Mouse (Mus musculus) layer of hippocampus, adult 2 months (tissue): ENCODE results near the gene Olfr187. TPM values are rescaled to one million over a fixed set of nuclear protein-coding genes. Genes with fewer than 3 reads are reported as not detected.
"Not testable (repeated sequence)": the region's sequence is repeated elsewhere in the genome, so short reads cannot be mapped to it uniquely, and the experiment has no call there.

Source experiments
- DNase-seq, 2 experiments: peaks; one replicate each; pipeline ENCODE4 v3.0.0; 2022; ENCODE audit warnings: low spot score in 2 of 2
- H3K27ac ChIP-seq: fragments of 200-600 bp; 2 replicates; pipeline ENCODE4 v1.8.1; 2022
- H3K4me3 ChIP-seq: fragments of 200-600 bp; 2 replicates; pipeline ENCODE4 v1.8.1; 2022; ENCODE audit warnings: mild to moderate bottlenecking
- CTCF ChIP-seq: fragments of 200-600 bp; conservative IDR thresholded peaks from 2 replicates; pipeline ENCODE4 v1.8.1; 2022; ENCODE audit warnings: antibody characterized with exemption, mild to moderate bottlenecking, moderate library complexity
- long read RNA-seq, 2 experiments: library from polyadenylated mRNA; stranded (forward); transcript quantifications; one replicate each; pipeline ENCODE4 v2.0.0; 2021; ENCODE audit warnings: borderline mapping rate in 2 of 2
- total RNA-seq, 2 experiments: library from RNA; stranded (reverse); gene quantifications; 2 replicates each; pipeline ENCODE4 v1.2.3; 2021

Olfr187 gene
- not detected for total RNA-seq
- long read RNA-seq, experiment 1 = 0 reads
- long read RNA-seq, experiment 2 = 0 reads

DNA sequence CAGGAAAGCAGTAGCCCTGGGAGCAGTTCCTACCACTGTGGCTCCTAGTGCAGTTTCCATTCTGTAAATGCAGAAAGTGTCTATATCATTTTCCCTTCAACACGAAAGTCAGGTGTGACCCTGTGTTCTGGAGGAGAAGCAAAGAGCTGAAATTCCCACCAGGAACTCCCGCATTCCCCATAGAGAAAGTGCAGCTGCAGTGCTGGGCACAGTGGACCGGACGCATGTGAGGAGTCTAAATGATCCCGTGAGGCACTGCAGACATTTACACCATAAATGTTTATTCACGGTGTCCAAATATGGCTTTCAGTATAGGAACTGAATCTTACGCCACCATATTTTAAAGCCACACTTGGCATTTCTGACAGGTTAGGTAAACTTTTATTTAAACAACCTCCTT, at the start of gene Olfr187:
Gene Olfr187 (minus strand): TSS at position 58 of the 400 bp plus-strand sequence.
- no peak for TF ChIP-seq CTCF
- no peak within 1 kb of the TSS for H3K27ac ChIP-seq
- no peak within 1 kb of the TSS for H3K4me3 ChIP-seq
- DNase-seq = no peak

DNA sequence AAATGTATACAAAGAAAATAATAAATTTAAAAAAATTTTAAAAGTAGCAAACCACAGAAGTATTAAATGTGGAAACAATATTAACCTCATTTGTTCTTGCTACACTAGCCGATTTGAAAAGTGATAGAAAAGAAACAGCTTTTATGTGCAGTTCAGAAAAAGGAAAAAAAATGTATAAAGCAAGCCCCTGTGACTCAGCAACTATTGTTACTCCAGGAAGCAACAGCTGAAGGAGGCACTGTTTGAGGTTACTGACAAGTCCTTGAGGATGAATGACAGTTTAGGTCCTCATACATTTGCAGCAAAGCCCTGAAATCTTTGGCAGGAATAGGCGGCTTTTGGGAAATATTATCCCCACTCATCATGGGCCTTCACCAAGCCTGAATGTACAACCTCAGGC, 41.5 kb upstream of the Olfr187 start:
- not testable (repeated sequence) for H3K27ac ChIP-seq, DNase-seq, H3K4me3 ChIP-seq

GRCm38 (mm10) chr16:59077905-59078304, 38.3 kb upstream of the Olfr187 start, which contains the start of gene Olfr190:
TSS of gene Olfr190 (minus strand) at chr16:59078005.
- TF ChIP-seq CTCF = no peak
- no peak within 1 kb of the TSS for H3K27ac ChIP-seq
- DNase-seq = no peak
- no peak within 1 kb of the TSS for H3K4me3 ChIP-seq

- DNase-seq = no peak
- TF ChIP-seq CTCF = no peak
- no peak overlapping the region for H3K4me3 ChIP-seq
- H3K27ac ChIP-seq = no peak overlapping the region
These were observed 34.0 kb upstream of the Olfr187 start for GRCm38 (mm10) chr16:59073520-59073919.

GRCm38 (mm10) chr16:59071755-59072154, 32.2 kb upstream of the Olfr187 start:
- Histone ChIP-seq H3K4me3 (no peak overlapping the region), H3K27ac (no peak overlapping the region)
- DNase-seq = no peak
- no peak for TF ChIP-seq CTCF

- H3K4me3 ChIP-seq, DNase-seq, H3K27ac ChIP-seq: not testable (repeated sequence)
These were observed 22.8 kb upstream of the Olfr187 start for GRCm38 (mm10) chr16:59062411-59062810.

DNA sequence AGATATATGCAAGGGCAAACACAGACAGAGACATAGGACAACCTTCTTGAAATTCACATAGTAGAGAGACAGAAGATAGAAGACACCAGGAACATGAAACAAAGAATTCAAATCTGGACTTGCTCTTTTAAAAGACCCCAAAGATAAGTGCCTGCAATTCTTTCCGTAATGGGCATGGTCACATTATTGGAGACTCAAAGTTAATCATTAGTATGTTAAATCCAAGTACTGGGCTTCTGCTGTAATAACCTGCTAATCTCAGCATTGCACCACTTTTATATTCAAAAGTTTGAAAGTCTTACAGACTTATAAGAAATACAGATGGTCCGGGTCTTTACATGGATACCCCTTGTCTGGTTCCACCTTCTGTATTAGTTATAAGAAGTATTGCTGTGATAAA, 9.7 kb upstream of the Olfr187 start:
- H3K4me3 ChIP-seq = not testable (repeated sequence)

DNA sequence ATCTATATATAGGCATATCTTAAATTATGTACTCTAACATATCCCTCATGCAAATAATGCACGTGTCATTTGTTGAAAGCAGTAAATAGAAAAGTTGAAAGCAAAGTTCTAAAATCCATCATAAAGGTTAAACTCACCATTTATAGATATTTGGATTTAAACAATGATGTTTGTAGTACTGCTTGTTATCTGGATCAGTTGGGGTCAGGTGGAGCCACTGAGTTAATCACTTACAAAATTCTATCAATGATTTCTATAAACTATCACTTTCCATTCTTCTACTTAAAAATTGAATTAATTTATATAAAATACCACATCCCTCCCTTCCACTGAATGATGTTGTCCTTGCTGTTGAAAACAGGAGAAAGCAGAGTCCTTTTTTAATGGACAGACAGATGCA, 9.3 kb upstream of the Olfr187 start:
- no peak for TF ChIP-seq CTCF
- DNase-seq = no peak
- Histone ChIP-seq H3K27ac (no peak overlapping the region), H3K4me3 (no peak overlapping the region)

More for the DNA sequence above, 9.7 kb upstream of the Olfr187 start:
- not testable (repeated sequence) for H3K27ac ChIP-seq, DNase-seq

- no peak for DNase-seq
- no peak overlapping the region for H3K4me3 ChIP-seq
- no peak overlapping the region for H3K27ac ChIP-seq
- no peak for TF ChIP-seq CTCF
These were observed 8.0 kb upstream of the Olfr187 start for GRCm38 (mm10) chr16:59047579-59047978.

GRCm38 (mm10) chr16:59045835-59046234, 6.3 kb upstream of the Olfr187 start:
- no peak for TF ChIP-seq CTCF
- Histone ChIP-seq H3K27ac (no peak overlapping the region), H3K4me3 (no peak overlapping the region)
- DNase-seq = no peak

DNA sequence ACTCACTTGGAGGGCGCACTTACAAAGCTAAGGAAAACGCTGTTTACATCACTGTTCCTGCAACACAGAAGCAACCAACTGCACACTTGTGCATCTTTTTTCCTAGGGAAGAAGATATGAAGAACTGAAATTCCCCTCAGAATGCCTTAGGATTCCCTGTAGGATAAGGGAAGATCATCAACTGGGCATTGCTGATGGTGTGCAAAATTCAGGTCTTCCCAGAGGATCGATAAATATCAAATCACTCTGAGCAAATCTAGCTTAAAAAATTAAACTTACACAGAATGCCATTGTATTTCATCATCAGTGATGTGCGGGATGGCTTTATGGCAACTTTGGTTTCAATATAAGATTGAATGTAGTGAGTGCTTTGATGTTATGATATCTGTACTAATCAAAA, 9.4 kb downstream of the Olfr187 start, which contains the start of gene Olfr186:
Gene Olfr186 (minus strand): TSS at position 101 of the 400 bp plus-strand sequence.
- TF ChIP-seq CTCF = no peak
- DNase-seq = no peak
- Histone ChIP-seq H3K27ac (no peak within 1 kb of the TSS), H3K4me3 (no peak within 1 kb of the TSS)

DNA sequence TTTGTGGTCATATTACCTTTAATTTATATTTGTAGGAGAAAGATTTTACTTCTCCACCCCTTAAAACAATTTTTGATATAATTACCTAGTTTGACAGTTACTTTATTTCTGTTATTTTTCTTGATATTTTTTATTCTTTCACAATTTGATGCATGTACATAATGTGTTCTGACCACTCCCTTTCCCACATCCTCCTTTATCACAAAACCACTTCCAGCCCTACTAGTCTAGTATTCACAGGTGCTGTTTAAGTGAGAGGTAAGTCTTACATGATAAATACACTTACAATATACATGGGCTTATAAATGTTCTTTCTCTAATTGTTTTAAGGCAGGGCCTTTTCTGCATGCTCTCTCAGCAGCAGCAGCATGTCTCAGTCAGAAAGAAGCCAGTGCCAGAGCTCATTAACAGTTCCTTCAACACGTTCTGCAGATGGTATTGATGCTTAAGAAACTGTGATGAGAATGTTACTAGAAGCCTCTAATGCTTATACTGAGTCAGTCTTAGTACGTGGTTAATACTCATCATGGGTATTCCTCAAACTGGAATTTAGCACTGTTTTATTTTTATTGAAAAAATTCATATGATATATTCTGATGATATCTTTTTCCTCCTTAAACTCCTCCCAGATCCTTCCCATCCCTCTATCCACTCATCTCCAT, 26.1 kb downstream of the Olfr187 start:
- DNase-seq = no peak
- no peak for TF ChIP-seq CTCF
- Histone ChIP-seq H3K4me3 (no peak overlapping the region), H3K27ac (no peak overlapping the region)

DNA sequence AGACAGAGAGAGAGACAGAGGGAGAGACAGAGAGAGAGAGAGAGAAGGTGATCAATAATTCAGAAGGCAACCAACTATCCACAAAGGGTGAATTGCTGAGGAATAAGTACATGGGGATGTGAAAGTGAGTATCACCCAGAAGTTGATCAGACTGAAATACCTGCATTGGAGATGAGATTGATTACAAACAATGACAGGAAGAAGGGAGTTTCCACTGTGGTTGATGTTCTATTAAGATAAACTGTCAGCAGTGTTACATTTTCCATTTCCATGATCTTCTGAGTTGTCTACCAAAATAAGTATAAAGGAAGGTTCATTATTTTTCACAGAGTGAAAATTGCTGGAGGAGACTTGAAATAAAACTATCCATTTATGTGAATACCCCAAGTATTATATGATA, 32.4 kb downstream of the Olfr187 start:
- DNase-seq = no peak

GRCm38 (mm10) chr16:58995057-58995456, 44.5 kb downstream of the Olfr187 start, which contains the start of gene Olfr183:
TSS of gene Olfr183 (plus strand) at chr16:58995357.
- no peak for TF ChIP-seq CTCF
- no peak within 1 kb of the TSS for H3K27ac ChIP-seq
- DNase-seq = no peak
- H3K4me3 ChIP-seq = no peak within 1 kb of the TSS

More for the DNA sequence above, 32.4 kb downstream of the Olfr187 start:
- Histone ChIP-seq H3K4me3 (no peak overlapping the region), H3K27ac (no peak overlapping the region)
- TF ChIP-seq CTCF = no peak

Other genes starting within 250 kb of the Olfr187 start
- not detected for gene Olfr173, start 239.5 kb downstream of the Olfr187 start, total RNA-seq
- gene Olfr175-ps1, start 213.0 kb downstream of the Olfr187 start, total RNA-seq = not detected
- not detected for gene Olfr177, start 165.0 kb downstream of the Olfr187 start, total RNA-seq
- not detected for gene Olfr178, start 147.7 kb downstream of the Olfr187 start, total RNA-seq
- not detected for gene Olfr181, start 111.0 kb downstream of the Olfr187 start, total RNA-seq
- gene Olfr180, start 110.4 kb downstream of the Olfr187 start, total RNA-seq = not detected
- not detected for gene Olfr183, start 44.4 kb downstream of the Olfr187 start, total RNA-seq
- gene Olfr186, start 9.5 kb downstream of the Olfr187 start, total RNA-seq = not detected
- not detected for gene Olfr190, start 38.2 kb upstream of the Olfr187 start, total RNA-seq
- not detected for gene Olfr191, start 50.1 kb upstream of the Olfr187 start, total RNA-seq
- gene Olfr193, start 72.1 kb upstream of the Olfr187 start, total RNA-seq = not detected
- not detected for gene Olfr194, start 81.3 kb upstream of the Olfr187 start, total RNA-seq
- gene Olfr195, start 107.3 kb upstream of the Olfr187 start, total RNA-seq = not detected
- gene Olfr196, start 130.7 kb upstream of the Olfr187 start, total RNA-seq = not detected
- gene Olfr198, start 163.8 kb upstream of the Olfr187 start, total RNA-seq = not detected
- gene Olfr199, start 180.0 kb upstream of the Olfr187 start, total RNA-seq = not detected
- gene Olfr201, start 232.9 kb upstream of the Olfr187 start, total RNA-seq = not detected
- gene Olfr202, start 247.0 kb upstream of the Olfr187 start, total RNA-seq = not detected